Mouse (Mus musculus): ENCODE measurements around the gene P2ry13. TPM values are rescaled to one million over a fixed set of nuclear protein-coding genes. Genes with fewer than 3 reads are reported as not detected.

P2ry13 gene
- polyA plus RNA-seq, 1 experiment from 2014 or later, result 1.0 TPM

- Histone ChIP-seq H3K9me3 (no peaks in the 10 kb centered on the region), H3K4me1 (peaks cover 8% of the 10 kb centered on the region; the same call in 1 of the 2 replicates), H3K4me2 (no peak overlapping the region), H3K27ac (no peak overlapping the region), H3K27me3 (no peaks in the 10 kb centered on the region), H3K4me3 (no peak overlapping the region), H3K9ac (no peak overlapping the region), H3K36me3 (no peaks in the 10 kb centered on the region)
- no peak for ATAC-seq (ENCODE audit: insufficient number of reproducible peaks, insufficient read depth, low FRiP score, low TSS enrichment, low read depth)
- 90% methylated on average over 2 of the region's 2 CpGs for WGBS
These were observed 43.1 kb downstream of the P2ry13 start for GRCm38 (mm10) chr3:59167417-59168054.

- Histone ChIP-seq H3K4me3 (no peak overlapping the region), H3K27ac (no peak overlapping the region), H3K4me1 (no peaks in the 10 kb centered on the region), H3K36me3 (no peaks in the 10 kb centered on the region), H3K27me3 (no peaks in the 10 kb centered on the region), H3K4me2 (no peak overlapping the region), H3K9ac (no peak overlapping the region), H3K9me3 (no peaks in the 10 kb centered on the region)
- WGBS, result 83% methylated on average over 1 of the region's 1 CpGs
- no peak for ATAC-seq (ENCODE audit: insufficient number of reproducible peaks, insufficient read depth, low FRiP score, low TSS enrichment, low read depth)
These were observed 50.2 kb downstream of the P2ry13 start for GRCm38 (mm10) chr3:59160465-59160864.

Other genes starting within 250 kb of the P2ry13 start
- gene Med12l, start 205.1 kb downstream of the P2ry13 start, polyA plus RNA-seq (2015; fragmentation: Nextera tagmentation; extraction: Ambion mirVana), result 2.9 and 3.9 TPM in 2 replicates
- 1.7 and 2.4 TPM in 2 replicates for gene Gpr171, start 109.1 kb downstream of the P2ry13 start, polyA plus RNA-seq (2015; fragmentation: Nextera tagmentation; extraction: Ambion mirVana)
- 2.1 and 2.4 TPM in 2 replicates for gene P2ry14, start 57.3 kb downstream of the P2ry13 start, polyA plus RNA-seq (2015; fragmentation: Nextera tagmentation; extraction: Ambion mirVana)
- gene Gpr87, start 15.8 kb downstream of the P2ry13 start, polyA plus RNA-seq (2015; fragmentation: Nextera tagmentation; extraction: Ambion mirVana), result 2.6 and 3.5 TPM in 2 replicates
- gene P2ry12, start 52.0 kb upstream of the P2ry13 start, polyA plus RNA-seq (2015; fragmentation: Nextera tagmentation; extraction: Ambion mirVana), result 1.5 and 1.9 TPM in 2 replicates
- 26.8 and 28.3 TPM in 2 replicates for gene Igsf10, start 133.5 kb upstream of the P2ry13 start, polyA plus RNA-seq (2015; fragmentation: Nextera tagmentation; extraction: Ambion mirVana)